Mouse (Mus musculus): ENCODE measurements at regions not wholly inside any gene's neighbourhood (a gene's known extent, or its start where the extent isn't known, plus 50 kb on each side); places are given as distances from the start of the nearest gene placed in this dataset.

- TF ChIP-seq CTCF (conservative IDR thresholded peaks at IDR 0.05; ENCODE audit: low read length): peak; percentile 33
- TF ChIP-seq NANOG (IDR thresholded peaks at IDR 0.05; ENCODE audit: borderline replicate concordance, low read length): no peak
- no peak for TF ChIP-seq POU5F1 (IDR thresholded peaks at IDR 0.05; ENCODE audit: borderline replicate concordance, low read length)
Observed at GRCm38 (mm10) chr16:76899083-76899482, 114.4 kb upstream of the Usp25 start.

Data from E14TG2a.4 (cell line).